Mouse (Mus musculus) small intestine, adult 2 months (tissue): ENCODE data around the gene Lsm7.

ENCODE experiments used
- CTCF ChIP-seq: fragments of 200-500 bp; IDR thresholded peaks from 2 replicates; pipeline ENCODE4 v1.5.1; 2012; ENCODE audit warnings: low read depth, mild to moderate bottlenecking, control low read depth, inconsistent platforms, low read length, moderate library complexity, mixed read lengths; ENCODE audit not compliant: insufficient replicate concordance, insufficient read length; ENCODE audit errors: extremely low read depth
- POLR2A ChIP-seq: fragments of 200-500 bp; IDR thresholded peaks from 2 replicates; pipeline ENCODE4 v1.6.1; 2012; ENCODE audit warnings: low read depth, mild to moderate bottlenecking, control low read depth, inconsistent platforms, low read length, moderate library complexity

- TF ChIP-seq CTCF (no peak), POLR2A (no peak)
These were observed 15.2 kb downstream of the Lsm7 start for GRCm38 (mm10) chr10:80839848-80840247.
